Mouse (Mus musculus): ENCODE data around the gene Kif1a.

DNA sequence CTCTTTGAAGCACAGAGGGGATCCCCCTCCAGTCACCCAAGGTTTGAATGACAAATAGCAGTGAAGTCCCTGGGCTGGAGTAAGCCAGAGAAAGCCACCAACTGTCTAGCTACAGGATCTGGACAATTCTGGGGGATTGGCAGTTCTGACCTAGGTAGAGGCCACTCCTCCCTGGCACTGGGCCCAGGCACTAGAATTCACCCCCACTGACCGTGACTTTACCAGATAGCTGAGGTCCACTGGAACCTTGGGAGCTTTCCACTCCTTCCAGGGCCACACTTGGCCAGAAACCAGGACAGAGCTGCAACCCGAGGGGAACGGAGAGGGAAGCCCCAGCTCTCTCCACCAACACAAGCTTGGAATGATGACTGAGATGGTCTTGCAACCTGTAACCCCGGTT lies 92.6 kb downstream of the Kif1a start:
- TF ChIP-seq HCFC1 (IDR thresholded peaks at IDR 0.05; ENCODE audit: borderline replicate concordance, insufficient read depth, low read length) (no peak), ZNF384 (IDR thresholded peaks at IDR 0.05; ENCODE audit: low read depth, low read length) (no peak), ZC3H11A (IDR thresholded peaks at IDR 0.05; ENCODE audit: borderline replicate concordance, low read depth, low read length) (no peak)

Data from ES-E14 (cell line).